Mouse (Mus musculus): ENCODE results near the gene Dnttip1. TPM values are rescaled to one million over a fixed set of nuclear protein-coding genes. Genes with fewer than 3 reads are reported as not detected.

The Dnttip1 gene
- total and polyA plus RNA-seq, 3 experiments = 14.0 to 29.7 (median 17.6) TPM

- TF ChIP-seq RCOR1 (conservative IDR thresholded peaks at IDR 0.05; ENCODE audit: low read depth, low read length) = no peak
- no peak for TF ChIP-seq JUND (conservative IDR thresholded peaks at IDR 0.05; ENCODE audit: low read depth, low read length)
- no peak for TF ChIP-seq PAX5 (IDR thresholded peaks at IDR 0.05; ENCODE audit: low read length)
- TF ChIP-seq CHD2 (IDR thresholded peaks at IDR 0.05; ENCODE audit: low read length) = no peak
- no peak for TF ChIP-seq MYC (IDR thresholded peaks at IDR 0.05; ENCODE audit: low read depth, low read length)
- no peak for TF ChIP-seq EP300 (IDR thresholded peaks at IDR 0.05; ENCODE audit: low read length)
- no peak for TF ChIP-seq IRF4 (IDR thresholded peaks at IDR 0.05; ENCODE audit: low read depth, low read length)
- no peak for TF ChIP-seq ZKSCAN1 (IDR thresholded peaks at IDR 0.05; ENCODE audit: borderline replicate concordance, low read depth, low read length)
- no peak for TF ChIP-seq MEF2A (IDR thresholded peaks at IDR 0.05; ENCODE audit: borderline replicate concordance, low read depth, low read length)
- no peak for TF ChIP-seq NELFE (IDR thresholded peaks at IDR 0.05; ENCODE audit: low read depth, low read length)
- no peak for TF ChIP-seq KAT2A (IDR thresholded peaks at IDR 0.05; ENCODE audit: insufficient replicate concordance, low read length)
These were observed 30.3 kb downstream of the Dnttip1 start for GRCm38 (mm10) chr2:164776130-164776529.

GRCm38 (mm10) chr2:164776801-164777200 lies 31.0 kb downstream of the Dnttip1 start:
- Histone ChIP-seq H3K79me2 (replicated peaks; ENCODE audit: control insufficient read depth, extremely low read depth, insufficient read depth, poor library complexity, severe bottlenecking) (no peaks in the 10 kb centered on the region), H3K4me2 (ENCODE audit: insufficient read depth, low read depth, poor library complexity, severe bottlenecking) (no peak overlapping the region), H3K4me3 (replicated peaks in 1 of 3; ENCODE audit: low read depth in 2 of 3, low read length in 2 of 3, poor library complexity in 1 of 3) (no peak overlapping the region), H3K27ac (ENCODE audit: insufficient read depth, low read depth) (no peak overlapping the region), H3K36me3 (replicated peaks in 1 of 2; ENCODE audit: control insufficient read depth in 1 of 2, insufficient read depth in 1 of 2, low read length in 1 of 2) (peaks cover 9 to 20% of the 10 kb centered on the region in 2 experiments), H3K9me3 (replicated peaks; ENCODE audit: low read length) (no peaks in the 10 kb centered on the region), H3K27me3 (replicated peaks) (peaks cover 48% of the 10 kb centered on the region), H3K9ac (ENCODE audit: insufficient read depth, low read depth) (no peak overlapping the region), H3K4me1 (ENCODE audit: control insufficient read depth in 1 of 2, insufficient read depth in 2 of 2) (peaks cover 0 to 5% of the 10 kb centered on the region in 2 experiments; a peak in 2 of 4 replicates)
- dilution Hi-C loops (cut with MboI; ENCODE audit: extremely low pct_ligation_motif_present, extremely low pct_unique_long_range_greater_than_20kb, low sequenced_read_pairs) = no loop called here
- no peak for DNase-seq (ENCODE audit: extremely low read depth)
- in situ Hi-C loops (cut with MboI; ENCODE audit: low pct_ligation_motif_present, low pct_unique_long_range_greater_than_20kb, low sequenced_read_pairs) = no loop called here
- TF ChIP-seq IRF4 (IDR thresholded peaks at IDR 0.05; ENCODE audit: low read depth, low read length) (no peak), CHD1 (IDR thresholded peaks at IDR 0.05; ENCODE audit: low read depth, low read length) (no peak), CTCF (conservative IDR thresholded peaks at IDR 0.05 in 1 of 2, IDR thresholded peaks at IDR 0.05 in 1 of 2; ENCODE audit: low read depth in 2 of 2, low read length in 2 of 2) (no peak), MAX (IDR thresholded peaks at IDR 0.05; ENCODE audit: low read length) (no peak), KAT2A (IDR thresholded peaks at IDR 0.05; ENCODE audit: insufficient replicate concordance, low read length) (no peak), GABPA (IDR thresholded peaks at IDR 0.05; ENCODE audit: insufficient replicate concordance, low read depth, low read length) (no peak), POLR2A (IDR thresholded peaks at IDR 0.05; ENCODE audit: low read depth, low read length) (no peak), MAZ (IDR thresholded peaks at IDR 0.05; ENCODE audit: low read depth, low read length) (no peak), ZKSCAN1 (IDR thresholded peaks at IDR 0.05; ENCODE audit: borderline replicate concordance, low read depth, low read length) (no peak), PAX5 (IDR thresholded peaks at IDR 0.05; ENCODE audit: low read length) (no peak), USF2 (conservative IDR thresholded peaks at IDR 0.05; ENCODE audit: low read depth, low read length) (no peak), MXI1 (IDR thresholded peaks at IDR 0.05; ENCODE audit: low read depth, low read length) (no peak), JUND (conservative IDR thresholded peaks at IDR 0.05; ENCODE audit: low read depth, low read length) (no peak), ELF1 (IDR thresholded peaks at IDR 0.05; ENCODE audit: low read depth, low read length) (no peak), POLR2AphosphoS2 (IDR thresholded peaks at IDR 0.05; ENCODE audit: low read depth, low read length) (no peak), JUN (IDR thresholded peaks at IDR 0.05; ENCODE audit: insufficient read depth, low read depth, low read length) (no peak)

More at GRCm38 (mm10) chr2:164776130-164776529, 30.3 kb downstream of the Dnttip1 start:
- no peak overlapping the region for H3K9ac ChIP-seq (ENCODE audit: insufficient read depth, low read depth)
- H3K4me2 ChIP-seq (ENCODE audit: insufficient read depth, low read depth, poor library complexity, severe bottlenecking) = no peak overlapping the region
- in situ Hi-C loops (cut with MboI; ENCODE audit: low pct_ligation_motif_present, low pct_unique_long_range_greater_than_20kb, low sequenced_read_pairs) (no loop called here), dilution Hi-C loops (cut with MboI; ENCODE audit: extremely low pct_ligation_motif_present, extremely low pct_unique_long_range_greater_than_20kb, low sequenced_read_pairs) (no loop called here)
- DNase-seq (ENCODE audit: extremely low read depth) = no peak
- no peak overlapping the region for H3K4me3 ChIP-seq (replicated peaks in 1 of 3; ENCODE audit: low read depth in 2 of 3, low read length in 2 of 3, poor library complexity in 1 of 3)
- peaks cover 43% of the 10 kb centered on the region for H3K27me3 ChIP-seq (replicated peaks)
- H3K9me3 ChIP-seq (replicated peaks; ENCODE audit: low read length) = no peaks in the 10 kb centered on the region
- peaks cover 15 to 27% of the 10 kb centered on the region in 2 experiments for H3K36me3 ChIP-seq (replicated peaks in 1 of 2; ENCODE audit: control insufficient read depth in 1 of 2, insufficient read depth in 1 of 2, low read length in 1 of 2)
- peaks cover 5 to 12% of the 10 kb centered on the region in 2 experiments for H3K4me1 ChIP-seq (ENCODE audit: control insufficient read depth in 1 of 2, insufficient read depth in 2 of 2)
- no peaks in the 10 kb centered on the region for H3K79me2 ChIP-seq (replicated peaks; ENCODE audit: control insufficient read depth, extremely low read depth, insufficient read depth, poor library complexity, severe bottlenecking)
- no peak overlapping the region for H3K27ac ChIP-seq (ENCODE audit: insufficient read depth, low read depth)
